Mouse (Mus musculus) CH12.LX (cell line): ENCODE results near the gene Gsta2. TPM values are rescaled to one million over a fixed set of nuclear protein-coding genes. Genes with fewer than 3 reads are reported as not detected.

Experiments
- DNase-seq: peaks from one replicate; pipeline ENCODE4 v3.0.0-alpha.2; 2013; ENCODE audit errors: extremely low read depth
- H3K27ac ChIP-seq: 2 replicates; pipeline ENCODE4 v1.5.1; 2012; ENCODE audit warnings: low read depth, mild to moderate bottlenecking, control low read depth, moderate library complexity; ENCODE audit not compliant: insufficient read depth
- H3K27me3 ChIP-seq: replicated peaks from 2 replicates; pipeline ENCODE3; 2012; ENCODE audit warnings: inconsistent platforms
- H3K36me3 ChIP-seq, 2 experiments: replicated peaks in 1 of 2; 2 replicates each; pipeline versions ENCODE3 to v1.6.1; 2012; ENCODE audit warnings: inconsistent platforms in 1 of 2, low read length in 1 of 2, mild to moderate bottlenecking in 1 of 2, mixed read lengths in 1 of 2, moderate library complexity in 1 of 2; ENCODE audit not compliant: control insufficient read depth in 1 of 2, insufficient read depth in 1 of 2
- H3K4me1 ChIP-seq, 2 experiments: 2 replicates each; pipeline ENCODE4 v1.6.1; 2012; ENCODE audit warnings: inconsistent platforms in 1 of 2, moderate library complexity in 1 of 2; ENCODE audit not compliant: insufficient read depth in 2 of 2, control insufficient read depth in 1 of 2
- H3K4me2 ChIP-seq: 2 replicates; pipeline ENCODE4 v1.6.1; 2012; ENCODE audit warnings: low read depth, mild to moderate bottlenecking, control low read depth; ENCODE audit not compliant: poor library complexity, insufficient read depth, severe bottlenecking
- H3K4me3 ChIP-seq, 3 experiments: fragments of 150-350 bp in 1 of 3; sonication (generic) in 1 of 3; replicated peaks in 1 of 3; 2 replicates each; pipeline versions ENCODE3 to v1.5.1; 2011 to 2012; ENCODE audit warnings: low read depth in 2 of 3, low read length in 2 of 3, mild to moderate bottlenecking in 2 of 3, moderate library complexity in 2 of 3, control low read depth in 1 of 3, improper control_type of control experiment in 1 of 3, inconsistent platforms in 1 of 3, mixed read lengths in 1 of 3; ENCODE audit not compliant: poor library complexity in 1 of 3
- H3K79me2 ChIP-seq: replicated peaks from 2 replicates; pipeline ENCODE4 v1.6.1; 2012; ENCODE audit warnings: mild to moderate bottlenecking, moderate library complexity; ENCODE audit not compliant: control insufficient read depth, poor library complexity, insufficient read depth, severe bottlenecking; ENCODE audit errors: extremely low read depth
- H3K9ac ChIP-seq: 2 replicates; pipeline ENCODE4 v1.6.1; 2012; ENCODE audit warnings: low read depth, mild to moderate bottlenecking, control low read depth, moderate library complexity; ENCODE audit not compliant: insufficient read depth
- H3K9me3 ChIP-seq: replicated peaks from 2 replicates; pipeline ENCODE3; 2012; ENCODE audit warnings: low read length, inconsistent platforms, mixed read lengths
- CHD1 ChIP-seq: IDR thresholded peaks from 2 replicates; pipeline ENCODE4 v1.6.1; 2012; ENCODE audit warnings: low read depth, low read length, improper control_type of control experiment, inconsistent platforms
- CHD2 ChIP-seq: IDR thresholded peaks from 2 replicates; pipeline ENCODE4 v1.6.1; 2011; ENCODE audit warnings: low read length, improper control_type of control experiment
- CTCF ChIP-seq, 2 experiments: IDR thresholded peaks in 1 of 2; conservative IDR thresholded peaks in 1 of 2; 2 replicates each; pipeline ENCODE4 v1.5.1; 2011 to 2012; ENCODE audit warnings: low read depth in 2 of 2, low read length in 2 of 2, improper control_type of control experiment in 1 of 2, inconsistent platforms in 1 of 2, mild to moderate bottlenecking in 1 of 2, moderate library complexity in 1 of 2
- EP300 ChIP-seq: IDR thresholded peaks from 2 replicates; pipeline ENCODE4 v1.6.1; 2011; ENCODE audit warnings: low read length, improper control_type of control experiment
- ETS1 ChIP-seq: conservative IDR thresholded peaks from 2 replicates; pipeline ENCODE4 v1.6.1; 2012; ENCODE audit warnings: low read depth, mild to moderate bottlenecking, inconsistent platforms, low read length, improper control_type of control experiment, moderate library complexity
- GABPA ChIP-seq: IDR thresholded peaks from 2 replicates; pipeline ENCODE4 v1.6.1; 2012; ENCODE audit warnings: low read depth, low read length, improper control_type of control experiment, inconsistent platforms; ENCODE audit not compliant: insufficient replicate concordance
- HCFC1 ChIP-seq: IDR thresholded peaks from 2 replicates; pipeline ENCODE4 v1.6.1; 2012; ENCODE audit warnings: low read depth, mild to moderate bottlenecking, inconsistent platforms, low read length, improper control_type of control experiment
- IRF4 ChIP-seq: IDR thresholded peaks from 2 replicates; pipeline ENCODE4 v1.6.1; 2014; ENCODE audit warnings: low read depth, mild to moderate bottlenecking, inconsistent platforms, low read length, improper control_type of control experiment
- JUN ChIP-seq: IDR thresholded peaks from 2 replicates; pipeline ENCODE4 v1.6.1; 2011; ENCODE audit warnings: low read depth, mild to moderate bottlenecking, low read length, improper control_type of control experiment, moderate library complexity; ENCODE audit not compliant: insufficient read depth
- JUND ChIP-seq: conservative IDR thresholded peaks from 2 replicates; pipeline ENCODE4 v1.6.1; 2011; ENCODE audit warnings: low read depth, low read length, improper control_type of control experiment
- KAT2A ChIP-seq: IDR thresholded peaks from 2 replicates; pipeline ENCODE4 v1.6.1; 2012; ENCODE audit warnings: low read length, improper control_type of control experiment, inconsistent platforms; ENCODE audit not compliant: insufficient replicate concordance
- MAFK ChIP-seq: IDR thresholded peaks from 2 replicates; pipeline ENCODE4 v1.6.1; 2011; ENCODE audit warnings: low read length, improper control_type of control experiment; ENCODE audit not compliant: insufficient replicate concordance
- MXI1 ChIP-seq: IDR thresholded peaks from 2 replicates; pipeline ENCODE4 v1.6.1; 2011; ENCODE audit warnings: mild to moderate bottlenecking, low read depth, low read length, improper control_type of control experiment
- NELFE ChIP-seq: IDR thresholded peaks from 2 replicates; pipeline ENCODE4 v1.6.1; 2011; ENCODE audit warnings: low read depth, low read length, improper control_type of control experiment
- PAX5 ChIP-seq: IDR thresholded peaks from 2 replicates; pipeline ENCODE4 v1.6.1; 2012; ENCODE audit warnings: low read length, inconsistent platforms, mixed read lengths
- RAD21 ChIP-seq: IDR thresholded peaks from 2 replicates; pipeline ENCODE4 v1.6.1; 2011; ENCODE audit warnings: low read depth, mild to moderate bottlenecking, low read length, improper control_type of control experiment, moderate library complexity
- RCOR1 ChIP-seq: conservative IDR thresholded peaks from 2 replicates; pipeline ENCODE4 v1.6.1; 2012; ENCODE audit warnings: low read depth, mild to moderate bottlenecking, inconsistent platforms, low read length, improper control_type of control experiment
- TCF12 ChIP-seq: IDR thresholded peaks from 2 replicates; pipeline ENCODE4 v1.6.1; 2014; ENCODE audit warnings: low read depth, mild to moderate bottlenecking, inconsistent platforms, low read length, improper control_type of control experiment
- UBTF ChIP-seq: IDR thresholded peaks from 2 replicates; pipeline ENCODE4 v1.6.1; 2012; ENCODE audit warnings: low read depth, mild to moderate bottlenecking, inconsistent platforms, low read length, improper control_type of control experiment, moderate library complexity
- ZKSCAN1 ChIP-seq: IDR thresholded peaks from 2 replicates; pipeline ENCODE4 v1.6.1; 2012; ENCODE audit warnings: low read depth, inconsistent platforms, low read length, improper control_type of control experiment, borderline replicate concordance
- ZMIZ1 ChIP-seq: IDR thresholded peaks from 2 replicates; pipeline ENCODE4 v1.6.1; 2012; ENCODE audit warnings: low read depth, mild to moderate bottlenecking, inconsistent platforms, low read length, improper control_type of control experiment
- dilution Hi-C: fragments of 300-500 bp; cut with MboI; formaldehyde crosslinking; loops from 2 replicates; pipeline ENCODE4 v1.14.3; 2020; ENCODE audit warnings: low sequenced_read_pairs; ENCODE audit not compliant: extremely low pct_unique_long_range_greater_than_20kb, extremely low pct_ligation_motif_present
- in situ Hi-C: fragments of 300-500 bp; cut with MboI; formaldehyde crosslinking; loops from 3 replicates; pipeline ENCODE4 v1.14.3; 2019; ENCODE audit warnings: low sequenced_read_pairs, low pct_ligation_motif_present, low pct_unique_long_range_greater_than_20kb, mixed read lengths
- polyA plus RNA-seq: library from polyadenylated mRNA; unstranded; fragments of >175 nt; gene quantifications from 2 replicates; pipeline ENCODE4 v1.2.1, GENCODE M21; 2012; ENCODE audit warnings: low read depth; ENCODE audit not compliant: insufficient read length
- total RNA-seq, 2 experiments: library from RNA; depleted of rRNA; stranded (reverse); fragments of 300-350 nt in 1 of 2; fragments of >200 nt in 1 of 2; gene quantifications; 2 replicates each; pipeline ENCODE4 v1.2.3; 2012 to 2014

Gene Gsta2
- total and polyA plus RNA-seq, 3 experiments, result not detected

- Histone ChIP-seq H3K27me3 (peaks cover 11% of the 10 kb centered on the region), H3K79me2 (no peaks in the 10 kb centered on the region), H3K27ac (no peak overlapping the region), H3K9me3 (peaks cover 5% of the 10 kb centered on the region), H3K4me1 (no peaks in the 10 kb centered on the region), H3K4me2 (no peak overlapping the region), H3K36me3 (no peaks in the 10 kb centered on the region), H3K4me3 (no peak overlapping the region), H3K9ac (no peak overlapping the region)
- in situ Hi-C loops, result no loop called here
- TF ChIP-seq PAX5 (no peak), KAT2A (no peak), HCFC1 (no peak), MAFK (no peak), RAD21 (no peak), ZKSCAN1 (no peak), GABPA (no peak), EP300 (no peak), JUND (no peak), MXI1 (no peak), CTCF (conservative IDR thresholded peaks at IDR 0.05 in 1 of 2, IDR thresholded peaks at IDR 0.05 in 1 of 2; ENCODE audit: low read depth in 2 of 2, low read length in 2 of 2) (no peak), CHD2 (no peak), ETS1 (no peak), RCOR1 (no peak)
- no peak for DNase-seq
- dilution Hi-C loops, result no loop called here
Measured at GRCm38 (mm10) chr9:78395244-78395629, 39.6 kb upstream of the Gsta2 start.

DNA sequence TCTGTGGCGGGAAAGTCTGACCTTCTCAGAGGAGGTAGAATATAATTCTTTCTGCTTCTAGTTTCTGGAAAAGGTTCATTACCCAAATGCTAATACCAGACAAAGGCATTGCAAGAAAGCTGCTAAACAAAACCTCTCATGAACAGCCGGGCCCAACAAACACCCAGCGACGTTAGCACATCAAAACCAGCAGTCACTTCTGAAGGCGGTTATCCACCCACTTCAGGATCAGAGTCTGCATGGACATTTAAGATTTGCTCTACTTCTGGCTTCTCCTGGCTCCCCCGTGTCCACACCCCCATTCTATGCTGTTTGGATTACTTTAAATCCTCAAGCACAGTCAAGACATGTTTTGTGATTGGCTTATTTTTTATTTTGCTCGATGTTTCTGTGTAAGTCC lies 39.0 kb upstream of the Gsta2 start:
- Histone ChIP-seq H3K36me3 (no peaks in the 10 kb centered on the region), H3K9ac (no peak overlapping the region), H3K9me3 (peaks cover 5% of the 10 kb centered on the region), H3K4me1 (no peaks in the 10 kb centered on the region), H3K4me2 (no peak overlapping the region), H3K27me3 (peaks cover 11% of the 10 kb centered on the region), H3K79me2 (no peaks in the 10 kb centered on the region), H3K27ac (no peak overlapping the region), H3K4me3 (no peak overlapping the region)
- dilution Hi-C loops, result no loop called here
- no peak for TF ChIP-seq MXI1
- TF ChIP-seq IRF4, result no peak
- no peak for TF ChIP-seq UBTF
- no peak for TF ChIP-seq CTCF (conservative IDR thresholded peaks at IDR 0.05 in 1 of 2, IDR thresholded peaks at IDR 0.05 in 1 of 2; ENCODE audit: low read depth in 2 of 2, low read length in 2 of 2)
- TF ChIP-seq CHD1, result no peak
- TF ChIP-seq JUND, result no peak
- no peak for TF ChIP-seq ETS1
- TF ChIP-seq NELFE, result no peak
- TF ChIP-seq RCOR1, result no peak
- no peak for TF ChIP-seq TCF12
- TF ChIP-seq JUN, result no peak
- no peak for TF ChIP-seq ZMIZ1
- TF ChIP-seq MAFK, result no peak
- in situ Hi-C loops, result no loop called here
- no peak for DNase-seq
